Mouse (Mus musculus) right cerebral cortex, adult 18-20 months (tissue): ENCODE results near the gene Gnaq.
"Not testable (repeated sequence)": the region's sequence is repeated elsewhere in the genome, so short reads cannot be mapped to it uniquely, and the experiment has no call there.

ENCODE experiments used
- DNase-seq: peaks from one replicate; pipeline ENCODE4 v3.0.0; 2022; ENCODE audit warnings: mixed read lengths

Gnaq gene

DNA sequence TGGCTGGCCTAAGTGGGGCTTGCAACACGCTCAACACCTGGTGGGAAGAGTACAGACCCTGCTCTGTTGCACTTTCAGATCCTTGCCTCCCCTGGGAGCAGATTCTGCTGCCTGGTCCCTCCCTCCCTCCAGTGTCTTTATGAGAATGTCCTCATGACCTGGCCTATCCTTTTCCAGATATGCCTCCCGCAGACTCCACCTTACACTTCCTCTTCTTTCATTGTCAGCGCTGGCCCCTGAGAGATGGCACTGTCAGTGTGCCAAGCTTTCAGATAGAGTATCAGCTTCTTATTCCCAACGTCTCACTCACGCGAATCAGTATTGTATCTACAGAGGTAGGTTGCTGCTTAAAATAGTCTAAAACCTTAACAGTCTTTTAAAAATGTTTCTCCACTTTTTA lies 129.0 kb downstream of the Gnaq start:
- no peak for DNase-seq

DNA sequence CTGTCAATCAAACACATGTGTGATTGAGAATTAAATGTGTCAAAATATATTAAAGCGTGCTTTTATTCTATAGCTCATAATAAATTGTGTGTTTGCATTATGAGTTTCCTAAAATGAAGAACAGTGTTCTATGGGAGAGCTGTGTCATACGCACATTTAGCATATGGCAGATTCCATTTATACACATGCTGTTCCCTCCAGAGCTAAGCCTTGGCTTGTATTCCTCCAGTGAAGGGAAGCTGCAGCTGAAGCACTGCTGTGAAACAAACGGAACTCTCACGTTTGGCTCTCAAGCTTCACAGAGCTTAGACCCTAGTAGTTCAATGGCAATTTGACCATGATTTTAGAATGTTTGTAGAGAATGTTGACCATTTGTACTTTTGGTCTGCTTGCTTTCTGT lies 129.7 kb downstream of the Gnaq start:
- peak; percentile 64 for DNase-seq

DNA sequence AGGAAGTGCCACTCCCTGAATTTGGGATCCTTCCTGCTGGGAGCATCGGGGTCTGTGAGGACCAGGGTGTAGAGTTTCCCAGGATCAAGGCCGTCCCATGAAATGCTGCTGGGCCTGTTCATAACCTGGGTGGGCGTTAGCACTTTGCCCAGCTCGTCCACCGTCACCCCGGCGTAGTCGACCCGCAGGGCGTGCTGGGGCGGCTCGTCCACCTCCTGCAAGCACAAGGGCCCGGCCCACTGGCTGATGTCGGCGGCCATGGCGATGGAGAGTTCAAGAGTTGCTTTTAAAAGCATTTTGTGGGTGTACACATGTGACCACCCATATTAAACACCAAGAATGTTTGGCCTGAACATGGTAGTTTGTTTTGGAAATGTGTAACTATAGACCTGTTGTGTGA lies 134.7 kb downstream of the Gnaq start:
- DNase-seq, result not testable (repeated sequence)

DNA sequence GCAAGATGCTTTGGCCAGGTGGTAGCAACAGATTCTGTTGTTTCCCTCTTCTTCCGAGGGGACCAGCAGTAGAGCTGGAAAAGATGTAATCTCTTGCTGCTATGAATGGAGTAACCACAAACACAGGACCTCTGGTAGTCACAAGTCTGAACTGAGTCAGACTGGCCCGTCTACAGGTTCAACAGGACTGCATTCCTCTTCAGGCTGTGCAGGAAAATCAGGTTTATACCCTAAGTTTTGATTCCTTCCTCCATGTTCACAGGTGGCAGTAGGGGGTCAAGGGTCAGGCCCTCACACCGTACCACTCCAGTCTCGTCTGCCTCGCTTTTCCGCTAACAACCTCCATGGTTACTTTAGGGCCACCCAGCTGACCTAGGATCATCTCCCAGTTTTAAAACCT lies 137.6 kb downstream of the Gnaq start:
- DNase-seq, result no peak

DNA sequence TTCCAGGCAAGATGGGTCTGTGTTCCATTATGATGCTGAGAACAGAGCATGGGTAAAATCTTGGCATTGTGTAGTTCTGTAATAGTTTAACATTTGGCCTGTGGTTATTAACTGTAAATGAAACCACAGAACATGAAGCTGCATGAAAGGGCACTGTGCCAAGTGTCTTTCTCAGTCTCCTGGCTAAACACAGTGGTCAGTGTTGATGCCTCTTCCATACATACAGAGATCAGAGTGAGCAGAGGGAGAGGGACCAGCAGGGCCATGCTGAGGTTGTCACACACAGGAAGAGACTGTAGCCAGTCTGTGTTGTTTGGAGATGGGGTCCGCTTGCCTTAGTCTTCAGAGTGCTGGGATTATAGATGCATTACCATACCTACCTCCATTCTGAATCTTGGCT lies 138.4 kb downstream of the Gnaq start:
- no peak for DNase-seq

DNA sequence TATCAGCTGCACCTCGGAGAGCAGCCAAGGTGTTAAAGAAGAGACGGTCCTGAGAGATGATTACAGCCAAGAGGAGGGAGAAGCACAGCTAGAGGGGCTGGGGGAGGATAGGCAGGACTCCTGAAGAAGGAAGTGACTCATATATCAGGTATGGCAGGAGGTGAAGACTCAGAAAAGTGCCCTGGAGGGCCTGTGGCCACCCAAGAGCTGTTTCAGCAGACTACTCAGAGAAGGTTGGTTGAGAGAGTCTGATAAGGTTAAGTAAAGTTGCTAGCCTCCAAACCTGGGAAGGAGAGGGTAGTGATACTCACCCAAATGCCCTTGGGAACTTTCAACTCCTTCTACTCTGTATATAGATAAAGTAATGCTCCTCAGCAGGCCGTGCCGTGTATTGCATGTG lies 140.4 kb downstream of the Gnaq start:
- DNase-seq, result no peak

DNA sequence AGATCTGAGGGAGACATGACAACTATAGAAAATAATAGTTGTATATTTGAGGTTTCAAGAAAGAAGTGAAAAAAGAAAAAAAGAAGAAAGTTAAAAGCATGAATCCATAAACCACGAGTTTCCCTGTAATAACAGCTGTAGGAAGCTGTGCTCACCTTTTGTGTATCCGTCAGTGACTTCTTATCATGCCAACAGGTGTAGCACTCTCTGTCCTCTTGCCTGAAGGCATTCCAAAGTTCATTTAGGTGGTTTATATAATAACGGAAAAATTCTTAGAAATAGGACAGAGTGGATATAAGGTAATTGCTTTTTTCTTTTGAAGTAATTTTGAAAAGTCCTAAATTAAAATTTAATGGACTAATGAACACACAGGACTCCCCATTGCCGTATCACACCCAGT lies 147.6 kb downstream of the Gnaq start:
- no peak for DNase-seq

DNA sequence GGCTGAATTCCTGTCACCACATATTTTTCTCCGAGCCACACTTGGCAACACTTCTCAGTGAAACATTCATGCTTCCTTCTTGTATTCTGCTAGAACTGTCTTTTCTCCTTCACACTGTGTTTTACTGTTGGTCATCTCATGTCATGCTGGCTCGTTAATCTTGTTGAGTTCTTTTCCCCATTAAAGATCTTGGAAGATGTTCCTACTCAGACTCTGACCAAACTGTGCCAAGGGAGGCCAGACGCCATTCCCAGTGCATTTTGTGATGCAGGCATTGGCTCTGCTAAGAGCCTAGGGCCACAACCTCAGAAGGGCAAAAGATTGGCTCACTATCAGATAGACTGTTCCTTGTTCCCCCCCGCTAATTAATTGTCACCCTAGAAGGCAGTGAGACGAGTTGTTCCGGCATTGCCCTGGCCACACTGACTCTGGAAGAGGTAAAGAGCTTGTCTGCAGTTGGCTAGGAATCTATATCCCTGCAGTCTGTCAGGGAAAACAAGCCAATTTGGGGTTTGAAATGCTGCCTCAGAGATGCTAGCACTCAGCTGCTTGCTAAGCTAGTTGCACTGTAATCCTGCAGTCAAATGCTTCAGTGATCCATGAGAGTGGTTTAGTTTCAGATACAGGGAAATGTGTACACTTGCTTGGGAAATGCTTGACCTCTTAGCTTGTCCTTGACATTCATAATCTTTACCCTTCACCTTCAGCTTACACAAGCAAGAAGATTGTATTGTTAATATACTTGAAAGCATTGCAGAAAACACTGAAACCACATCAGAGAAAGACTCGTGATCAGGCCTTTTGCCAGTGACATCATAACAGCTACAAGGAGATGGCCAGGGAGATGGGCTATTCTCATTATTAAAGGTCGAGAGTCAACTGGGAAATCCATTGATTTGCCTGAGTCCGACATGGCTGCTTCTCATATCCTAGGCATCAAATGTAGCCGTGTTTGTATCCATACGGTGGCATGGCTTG lies 152.7 kb downstream of the Gnaq start:
- DNase-seq, result no peak

DNA sequence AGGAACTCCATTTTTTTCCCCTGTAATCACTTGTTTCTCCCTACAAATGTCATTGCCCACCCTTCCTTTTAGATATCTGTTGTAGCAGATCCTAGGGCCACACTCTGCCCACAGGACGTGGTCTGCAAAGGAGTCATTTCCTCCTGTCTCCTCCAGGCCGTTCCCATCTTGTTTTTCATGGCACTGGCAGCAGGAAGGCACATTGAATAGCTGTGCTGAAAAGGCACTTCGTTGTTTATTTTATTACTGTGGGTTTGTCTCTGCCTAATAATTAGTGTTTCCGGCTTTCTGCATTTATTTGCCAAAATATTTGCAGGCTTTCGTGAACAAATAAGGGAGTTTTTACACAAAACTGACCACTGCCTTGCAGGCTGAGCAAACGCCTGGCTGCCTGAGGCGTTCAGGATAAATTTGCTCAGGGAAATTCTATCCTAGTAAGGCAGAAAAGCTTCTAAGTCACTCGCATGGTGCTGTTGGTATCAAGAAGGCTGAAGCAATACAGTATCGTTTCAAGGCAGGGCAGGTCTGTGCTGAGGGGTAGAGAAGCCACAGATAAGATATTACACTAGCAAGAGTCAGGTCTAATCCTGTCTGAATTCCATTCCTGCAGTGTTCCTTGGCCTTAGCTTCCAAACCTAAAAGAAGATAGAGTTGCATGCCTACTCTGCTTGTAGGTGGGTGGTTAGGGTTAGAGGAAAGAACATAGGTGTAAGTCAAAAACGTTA lies 154.0 kb downstream of the Gnaq start:
- DNase-seq, result no peak

DNA sequence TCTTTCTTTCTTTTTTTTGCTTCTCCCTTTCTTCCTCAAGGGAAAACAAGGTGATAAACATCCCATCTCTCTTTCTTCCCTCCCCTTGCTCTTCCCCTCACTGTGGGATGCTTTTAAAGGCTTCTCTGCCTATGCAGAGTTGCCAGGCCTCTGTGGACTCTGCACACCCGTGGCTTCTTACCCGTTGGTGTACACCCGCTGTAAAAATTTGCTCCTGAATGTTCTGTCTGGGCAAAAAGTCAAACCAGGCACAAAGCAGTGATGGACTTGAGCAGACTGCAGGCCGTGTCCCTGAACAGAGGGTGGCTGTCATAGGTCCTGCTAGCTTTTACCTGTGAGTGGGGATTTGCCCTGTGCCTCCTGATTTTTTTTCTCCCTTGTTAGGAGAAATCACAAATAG lies 154.7 kb downstream of the Gnaq start:
- DNase-seq, result no peak

DNA sequence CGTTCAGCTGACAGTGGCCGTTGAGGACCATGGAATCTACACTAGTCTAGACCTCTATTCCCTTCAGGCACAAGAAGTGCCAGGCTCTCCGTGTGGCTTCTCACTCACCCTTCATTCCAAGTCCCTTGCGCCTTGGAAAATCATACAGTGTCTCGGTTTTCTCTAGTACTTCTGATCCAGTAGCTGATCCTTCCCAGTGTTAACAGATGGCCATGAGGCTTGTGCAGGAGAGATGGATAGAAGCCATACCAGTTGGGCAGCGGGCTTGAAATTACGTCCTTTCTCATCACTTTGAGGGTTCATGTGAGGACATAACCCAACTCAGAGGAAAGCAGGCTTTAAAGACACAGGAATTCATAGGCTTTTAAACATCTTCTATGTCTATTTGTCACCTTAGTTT lies 155.3 kb downstream of the Gnaq start:
- DNase-seq, result no peak

DNA sequence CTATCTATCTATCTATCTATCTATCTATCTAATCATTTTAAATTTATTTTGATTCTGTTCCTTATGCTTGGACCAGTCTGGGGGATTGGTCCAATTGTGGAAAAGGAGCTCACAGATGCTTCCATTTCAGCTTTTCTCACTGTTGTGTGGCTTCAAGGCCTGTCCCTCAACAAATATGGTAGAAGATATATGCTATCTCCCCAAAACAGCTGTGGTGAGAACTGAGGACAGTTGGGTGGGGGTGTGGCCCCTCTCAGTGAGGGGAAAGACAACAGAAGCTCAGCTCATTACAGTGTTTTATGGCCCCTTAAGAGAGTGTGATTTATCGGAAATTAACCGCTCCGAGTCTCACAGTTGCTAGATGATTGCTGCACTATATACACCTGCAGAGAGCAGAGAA lies 158.5 kb downstream of the Gnaq start:
- DNase-seq, result no peak

DNA sequence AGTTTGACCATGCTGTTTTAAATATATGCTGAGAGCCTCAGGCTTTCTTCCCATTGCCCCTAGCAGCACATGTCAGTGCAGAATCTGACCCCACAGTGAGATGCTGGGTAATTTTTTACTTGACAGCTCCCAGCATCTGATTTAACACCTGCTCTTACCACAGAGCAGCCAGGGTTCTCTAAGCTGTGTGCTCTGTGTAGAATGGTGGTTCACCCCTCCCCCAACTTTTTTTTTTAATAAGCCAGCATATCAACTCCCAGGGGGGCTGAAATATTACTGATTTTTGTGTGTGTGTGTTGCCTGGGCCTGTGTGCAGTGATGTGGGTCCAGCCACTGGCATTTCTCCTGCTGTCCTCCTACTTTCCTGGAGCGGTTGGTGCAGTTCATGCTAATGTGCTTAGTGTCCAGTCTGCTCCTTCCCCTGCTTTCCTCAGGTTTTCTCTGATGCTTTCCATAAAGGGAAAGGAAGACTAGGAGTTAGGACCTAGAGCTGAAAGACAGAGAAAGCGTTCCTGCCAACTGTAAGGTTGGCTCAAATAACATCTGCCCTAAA lies 159.5 kb downstream of the Gnaq start:
- no peak for DNase-seq

DNA sequence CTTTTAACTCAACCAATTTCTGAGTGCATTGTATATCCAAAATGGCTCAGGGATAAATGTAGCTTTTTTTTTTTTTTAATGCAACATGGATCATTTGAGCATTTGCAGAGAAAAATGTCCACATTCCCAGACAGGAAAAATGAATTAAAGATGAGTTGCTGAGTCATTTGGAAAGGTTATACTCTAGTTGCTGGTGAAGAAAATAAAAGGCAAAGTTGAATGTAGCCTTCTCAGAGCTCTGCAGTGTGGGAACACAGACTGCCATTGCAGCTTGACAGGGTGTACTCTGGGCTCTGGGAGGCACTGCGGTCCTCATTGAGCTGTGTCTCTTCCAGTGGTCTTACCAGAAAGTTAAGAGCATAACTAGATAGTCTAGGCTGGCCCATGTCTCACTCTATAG lies 160.3 kb downstream of the Gnaq start:
- DNase-seq, result no peak

DNA sequence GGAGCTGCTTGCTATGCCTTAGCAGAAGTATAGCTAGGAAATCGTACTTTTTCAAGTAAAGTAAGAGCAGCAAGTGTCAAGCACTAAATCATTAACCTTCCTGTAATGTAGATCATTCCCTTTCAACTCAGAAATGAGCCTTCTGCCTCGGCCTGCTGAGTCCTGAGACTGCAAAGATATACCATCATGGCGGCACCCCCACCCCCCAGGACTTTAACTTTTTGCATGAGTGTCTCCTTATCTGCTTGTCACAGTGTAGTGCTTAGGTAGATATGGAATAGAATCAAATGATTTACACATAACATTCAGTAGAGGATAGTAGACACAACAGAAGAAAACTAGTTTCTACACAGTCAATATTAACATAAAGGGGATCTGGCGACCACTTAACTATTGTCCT lies 167.8 kb downstream of the Gnaq start:
- DNase-seq, result no peak

DNA sequence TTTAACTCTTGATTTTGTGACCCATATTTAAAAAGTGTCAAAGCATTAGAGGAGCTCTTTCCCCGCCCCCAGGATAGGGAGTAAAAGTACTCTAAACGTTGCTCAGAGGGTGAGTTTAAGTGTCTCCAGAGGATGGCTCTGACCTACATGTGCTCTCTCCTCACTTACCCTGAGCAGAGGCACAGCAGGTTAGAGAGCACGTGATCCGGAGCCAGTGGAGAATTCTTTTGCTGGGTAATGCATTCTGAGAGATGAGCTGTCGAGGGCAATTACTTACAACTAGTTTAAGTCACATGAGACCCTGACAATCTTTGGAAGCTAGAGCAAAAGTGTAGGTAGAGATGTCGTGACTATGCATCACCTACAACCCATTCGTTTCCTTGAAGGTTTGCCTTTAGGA lies 168.7 kb downstream of the Gnaq start:
- no peak for DNase-seq

DNA sequence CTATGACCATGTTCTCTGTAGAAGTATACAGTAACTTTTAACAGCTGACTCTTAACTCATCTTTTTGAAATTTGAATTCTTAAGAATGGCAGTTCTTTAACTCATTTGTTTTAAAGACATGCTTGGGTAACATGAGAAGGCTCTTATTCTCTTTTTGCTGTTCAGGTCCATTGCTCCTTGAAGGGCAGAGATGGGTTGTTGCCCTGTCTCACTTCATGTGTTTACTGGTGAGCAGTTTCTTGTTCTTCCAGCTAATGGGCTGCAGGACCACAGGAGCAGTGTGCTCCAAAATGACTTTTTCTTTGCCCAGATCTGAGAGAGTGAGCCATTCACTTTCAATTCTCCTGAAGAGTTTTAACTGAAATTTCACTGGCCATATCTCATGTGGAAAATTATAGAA lies 176.4 kb downstream of the Gnaq start:
- DNase-seq, result no peak

DNA sequence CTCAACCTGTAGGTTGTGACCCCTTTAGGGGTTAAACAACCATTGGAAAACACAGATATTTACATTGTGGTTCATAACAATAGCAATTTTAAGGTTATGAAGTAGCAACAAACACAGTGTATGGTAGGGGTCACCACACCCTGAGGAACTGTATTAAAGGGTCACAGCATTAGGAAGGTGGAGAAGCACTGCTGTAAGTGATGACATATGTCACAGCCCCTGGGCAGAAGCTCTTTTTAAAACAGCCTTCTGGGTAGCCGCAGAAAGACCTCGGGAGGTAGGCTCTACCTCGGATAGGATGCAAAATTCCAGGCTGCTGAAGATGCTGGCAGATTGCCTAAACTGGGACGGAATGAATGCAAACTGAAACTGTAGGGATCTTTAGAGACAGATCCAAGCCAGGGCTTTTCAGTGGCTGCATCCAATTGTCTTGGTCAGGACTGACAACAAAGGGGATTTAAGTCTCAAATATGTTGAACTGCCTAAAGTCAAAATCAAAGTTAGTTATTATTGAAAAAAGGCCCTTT lies 181.7 kb downstream of the Gnaq start:
- no peak for DNase-seq

DNA sequence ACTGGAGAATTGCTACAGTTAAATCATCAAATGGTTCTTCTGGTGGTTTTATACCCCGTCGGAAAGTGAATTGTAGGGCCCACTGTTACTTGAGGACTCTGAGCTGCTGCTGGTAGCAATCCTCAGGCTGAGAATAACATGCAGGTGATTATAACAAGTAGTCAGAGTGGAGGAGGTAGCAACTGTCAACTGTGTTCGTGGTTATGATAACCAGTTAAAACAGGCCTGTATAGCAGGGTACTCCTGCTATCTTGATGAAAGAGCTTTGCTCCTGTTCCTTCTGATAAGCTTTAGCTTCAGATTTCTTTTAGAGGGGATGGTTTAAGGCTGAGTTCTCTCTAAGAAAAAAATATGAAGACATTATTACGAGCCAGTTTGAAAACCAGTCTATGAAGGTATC lies 182.9 kb downstream of the Gnaq start:
- no peak for DNase-seq

DNA sequence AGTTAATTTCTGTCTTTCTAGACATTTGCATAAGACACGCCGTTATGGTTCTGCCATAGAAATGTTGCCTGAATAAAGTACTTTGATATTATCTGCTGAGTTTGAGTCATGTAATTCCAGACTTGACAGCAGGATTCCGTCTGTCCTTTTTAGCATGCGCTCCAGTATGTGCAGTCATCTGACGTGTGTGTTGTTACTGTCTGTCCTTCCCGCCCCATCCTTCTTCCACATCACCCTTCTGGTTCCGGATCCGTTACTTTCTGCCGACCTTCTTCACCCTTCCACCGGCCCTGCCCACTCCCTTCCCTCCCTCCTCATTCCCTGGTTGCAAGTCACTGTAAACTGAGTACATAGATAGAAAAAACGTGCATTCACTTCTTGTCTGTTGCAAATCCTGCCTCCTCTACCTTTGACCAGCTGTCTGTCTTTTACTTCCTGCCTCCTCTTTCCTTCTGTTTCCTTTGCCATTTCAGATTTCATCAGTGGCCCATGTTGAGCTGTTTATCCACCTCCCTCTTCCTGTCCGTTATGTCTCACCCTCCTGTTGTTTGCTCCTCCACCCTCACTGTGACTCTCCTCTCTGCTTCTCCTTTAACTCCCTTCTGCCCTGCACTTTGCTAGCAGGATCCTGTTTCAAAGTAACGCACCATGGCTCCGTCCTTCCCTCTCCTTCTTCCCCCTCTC lies 185.6 kb downstream of the Gnaq start:
- DNase-seq, result no peak

DNA sequence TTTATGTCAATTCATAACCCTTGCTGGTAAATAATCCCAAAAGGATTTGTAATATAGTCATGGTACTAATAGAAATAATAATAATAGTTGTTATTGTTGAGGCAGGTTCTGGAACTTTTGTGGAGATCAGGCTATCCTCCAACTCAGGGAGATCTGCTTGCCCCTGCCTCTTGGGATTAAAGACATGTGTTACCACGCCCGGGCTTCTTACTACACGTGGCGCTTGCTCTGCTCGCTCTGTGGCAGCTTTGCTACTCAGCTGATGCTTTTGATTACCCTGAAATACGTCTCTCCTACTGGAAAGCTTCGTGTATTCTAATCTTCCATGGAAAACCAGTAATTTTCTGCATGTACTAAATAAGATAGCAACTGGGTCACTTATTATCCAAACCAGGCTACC lies 187.4 kb downstream of the Gnaq start:
- DNase-seq, result no peak

DNA sequence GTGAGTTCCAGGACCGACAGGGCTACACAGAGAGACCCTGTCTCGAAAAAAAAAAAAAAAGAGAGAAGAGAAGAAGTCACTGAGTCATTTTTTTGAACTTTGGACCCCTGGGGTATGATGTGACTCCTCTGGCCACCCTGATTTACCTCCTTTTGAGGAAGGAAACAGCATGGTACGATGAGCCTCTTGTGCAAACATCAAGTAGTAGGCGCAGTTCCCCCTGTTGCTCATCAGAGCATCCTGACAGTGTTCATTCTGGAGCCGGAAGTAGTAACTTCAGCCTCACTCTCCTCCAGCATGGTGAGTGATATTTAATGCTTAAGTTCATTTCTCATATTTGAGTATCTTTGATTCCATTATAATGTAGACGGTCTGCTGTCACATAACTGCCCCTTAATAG lies 190.4 kb downstream of the Gnaq start:
- DNase-seq, result no peak

DNA sequence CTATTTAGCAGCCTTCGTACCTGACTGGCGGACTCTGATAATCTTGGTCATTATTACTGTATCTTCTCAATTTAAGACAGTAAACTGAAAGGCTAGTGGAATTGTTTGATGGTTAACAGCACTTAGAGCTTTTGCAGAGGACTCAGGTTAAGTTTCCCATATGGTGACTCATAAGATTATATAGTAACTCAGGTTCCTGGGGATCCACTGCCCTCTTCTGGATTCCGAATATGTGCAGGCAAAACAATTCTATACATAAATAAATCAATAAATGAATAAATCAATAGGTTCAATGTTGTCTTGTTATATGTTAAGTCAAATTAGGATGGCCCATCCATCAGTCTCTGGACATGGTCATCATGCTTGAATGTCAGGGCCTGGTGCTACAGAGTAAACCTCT lies 191.6 kb downstream of the Gnaq start:
- DNase-seq, result no peak
